In genomic region chr13:20585868-20586267, GRCm38 (mm10) we compare ENCODE assay signal across 18 mouse cellular contexts.
"Had no signal": no experiment of that assay in that cellular context is flagged by ENCODE, and none has a peak within 500 bp of the region (broad histone marks: within the 10 kb centered on the region; RNA-seq: fewer than 3 reads in every experiment).

No protein-coding gene starts in this region.

- H3K27ac ChIP-seq: kidney, postnatal 0 days; limb, embryonic 15.5 days; liver, embryonic 12.5 days; neural tube, embryonic 12.5 days; stomach, embryonic 15.5 days had no signal

- DNase-seq: kidney, adult 2 months; kidney, postnatal 36 days; layer of hippocampus, adult 9-11 months; layer of hippocampus, postnatal 36 days; lung, embryonic 14.5 days; lung, postnatal 10 days; lung, postnatal 4 days; right cerebral cortex, postnatal 4 days; spleen, adult 18-20 months; thymus, adult 2 months; thymus, postnatal 25 days had no signal

- H3K36me3 ChIP-seq: limb, embryonic 15.5 days; liver, embryonic 12.5 days; neural tube, embryonic 12.5 days; stomach, embryonic 15.5 days had no signal

- H3K9ac ChIP-seq: limb, embryonic 15.5 days; liver, embryonic 12.5 days; lung, embryonic 14.5 days; neural tube, embryonic 12.5 days; stomach, embryonic 15.5 days had no signal

- H3K4me1 ChIP-seq: limb, embryonic 15.5 days; megakaryocyte, embryonic 14.5 days; neural tube, embryonic 12.5 days; stomach, embryonic 15.5 days had no signal

- ATAC-seq: intestine, embryonic 16.5 days had no signal

- H3K9me3 ChIP-seq: limb, embryonic 15.5 days; liver, embryonic 12.5 days; megakaryocyte, embryonic 14.5 days; neural tube, embryonic 12.5 days; stomach, embryonic 15.5 days had no signal

- H3K4me2 ChIP-seq: limb, embryonic 15.5 days; liver, embryonic 12.5 days; lung, embryonic 14.5 days; neural tube, embryonic 12.5 days; stomach, embryonic 15.5 days had no signal

- H3K27me3 ChIP-seq: limb, embryonic 15.5 days; liver, embryonic 12.5 days; megakaryocyte, embryonic 14.5 days; neural tube, embryonic 12.5 days; stomach, embryonic 15.5 days had no signal

- H3K4me3 ChIP-seq: limb, embryonic 15.5 days; liver, embryonic 12.5 days; megakaryocyte, embryonic 14.5 days; neural tube, embryonic 12.5 days; stomach, embryonic 15.5 days had no signal
